Mouse (Mus musculus): ENCODE measurements around the gene Thumpd3. TPM values are rescaled to one million over a fixed set of nuclear protein-coding genes. Genes with fewer than 3 reads are reported as not detected.

Thumpd3 gene
- total and polyA plus RNA-seq, 3 experiments, result 2.8 to 35.2 (median 32.7) TPM

- DNase-seq, result peak; percentile 66
These were observed 7.9 kb upstream of the Thumpd3 start for GRCm38 (mm10) chr6:113037946-113038734.

GRCm38 (mm10) chr6:113038735-113039058 lies 7.3 kb upstream of the Thumpd3 start:
- DNase-seq, result no peak

- no peak for DNase-seq
These were observed 5.7 kb upstream of the Thumpd3 start for GRCm38 (mm10) chr6:113040319-113040718.

- no peak for DNase-seq
These were observed 4.6 kb upstream of the Thumpd3 start for GRCm38 (mm10) chr6:113041215-113041990.

- no peak for DNase-seq
These were observed 450 bp upstream of the Thumpd3 start for GRCm38 (mm10) chr6:113045575-113045974.

- DNase-seq, result no peak
These were observed 1.2 kb downstream of the Thumpd3 start for GRCm38 (mm10) chr6:113047016-113047746.

GRCm38 (mm10) chr6:113048371-113048770 lies 2.3 kb downstream of the Thumpd3 start:
- DNase-seq, result no peak

GRCm38 (mm10) chr6:113049159-113049558 lies 3.1 kb downstream of the Thumpd3 start:
- DNase-seq, result no peak

- DNase-seq, result no peak
These were observed 6.9 kb downstream of the Thumpd3 start for GRCm38 (mm10) chr6:113052972-113053371.

GRCm38 (mm10) chr6:113054552-113055107 lies 8.6 kb downstream of the Thumpd3 start:
- DNase-seq, result no peak

- DNase-seq, result no peak
These were observed 15.0 kb downstream of the Thumpd3 start for GRCm38 (mm10) chr6:113060892-113061563.

GRCm38 (mm10) chr6:113062253-113062652 lies 16.2 kb downstream of the Thumpd3 start:
- DNase-seq, result peak; percentile 47

GRCm38 (mm10) chr6:113063363-113063762 lies 17.3 kb downstream of the Thumpd3 start:
- no peak for DNase-seq

- no peak for DNase-seq
These were observed 19.2 kb downstream of the Thumpd3 start for GRCm38 (mm10) chr6:113065186-113065585.

GRCm38 (mm10) chr6:113069154-113069553 lies 23.1 kb downstream of the Thumpd3 start:
- no peak for DNase-seq

- DNase-seq, result peak; percentile 25
These were observed 29.2 kb downstream of the Thumpd3 start for GRCm38 (mm10) chr6:113075261-113075660.

- DNase-seq, result peak; percentile 98
These were observed 30.1 kb downstream of the Thumpd3 start for GRCm38 (mm10) chr6:113076012-113076685.

- peak; percentile 99 for DNase-seq
These were observed 30.9 kb downstream of the Thumpd3 start, which contains the start of gene Setd5 for GRCm38 (mm10) chr6:113076686-113077516. Gene Setd5, plus strand, starts transcription at chr6:113077365.

GRCm38 (mm10) chr6:113077569-113078030 lies 31.6 kb downstream of the Thumpd3 start:
- DNase-seq, result no peak

Data from adrenal gland, adult 2 months (tissue).